Mouse (Mus musculus) thymus, adult 2 months (tissue): ENCODE results near the gene Gm45021.

Source experiments
- CTCF ChIP-seq: fragments of 200-500 bp; IDR thresholded peaks from 2 replicates; pipeline ENCODE4 v1.5.1; 2012; ENCODE audit warnings: mild to moderate bottlenecking, control low read depth, low read length, moderate library complexity, borderline replicate concordance; ENCODE audit not compliant: control insufficient read depth, poor library complexity, insufficient read depth; ENCODE audit errors: extremely low read depth
- POLR2A ChIP-seq: fragments of 200-500 bp; IDR thresholded peaks from 2 replicates; pipeline ENCODE4 v1.6.1; 2012; ENCODE audit warnings: mild to moderate bottlenecking, low read length, control low read depth, moderate library complexity; ENCODE audit not compliant: control insufficient read depth, poor library complexity, insufficient read depth; ENCODE audit errors: extremely low read depth

GRCm38 (mm10) chr6:48568036-48568984 lies 21.1 kb upstream of the Gm45021 start:
- no peak for TF ChIP-seq POLR2A
- TF ChIP-seq CTCF: no peak
